Mouse (Mus musculus) forebrain, embryonic 11.5 days (tissue): ENCODE results near the gene Trpv5. TPM values are rescaled to one million over a fixed set of nuclear protein-coding genes. Genes with fewer than 3 reads are reported as not detected.

Experiments used
- ATAC-seq: fragments of 200-750 bp; cut with Nextera tagmentation; replicated peaks from 2 replicates; pipeline ENCODE4 v1.8.0; 2017; ENCODE audit warnings: moderate TSS enrichment; ENCODE audit not compliant: low FRiP score
- DNase-seq: peaks from one replicate; pipeline ENCODE4 v3.0.0-alpha.2; 2017; ENCODE audit warnings: low spot score
- H3K27ac ChIP-seq: fragments of 300-500 bp; sonication (generic); 2 replicates; pipeline ENCODE4 v1.5.1; 2014; ENCODE audit warnings: low read depth, low read length
- H3K27me3 ChIP-seq: fragments of 300-500 bp; sonication (generic); 2 replicates; pipeline ENCODE4 v1.6.1; 2014; ENCODE audit warnings: mild to moderate bottlenecking, low read length, mixed read lengths; ENCODE audit not compliant: control insufficient read depth, insufficient read depth
- H3K36me3 ChIP-seq: fragments of 300-500 bp; sonication (generic); 2 replicates; pipeline ENCODE4 v1.6.1; 2014; ENCODE audit warnings: mild to moderate bottlenecking, low read length, moderate library complexity, mixed read lengths; ENCODE audit not compliant: control insufficient read depth, insufficient read depth
- H3K4me1 ChIP-seq: fragments of 300-500 bp; sonication (generic); replicated peaks from 2 replicates; pipeline ENCODE4 v1.6.1; 2014; ENCODE audit warnings: low read length, mixed read lengths; ENCODE audit not compliant: control insufficient read depth, insufficient read depth
- H3K4me2 ChIP-seq: fragments of 300-500 bp; sonication (generic); 2 replicates; pipeline ENCODE4 v1.6.1; 2014; ENCODE audit warnings: low read depth, mild to moderate bottlenecking, low read length, moderate library complexity, mixed read lengths; ENCODE audit not compliant: severe bottlenecking
- H3K4me3 ChIP-seq: fragments of 300-500 bp; sonication (generic); 2 replicates; pipeline ENCODE4 v1.5.1; 2014; ENCODE audit warnings: low read depth, low read length
- H3K9ac ChIP-seq: fragments of 300-500 bp; sonication (generic); 2 replicates; pipeline ENCODE4 v1.6.1; 2014; ENCODE audit warnings: low read length
- H3K9me3 ChIP-seq: fragments of 300-500 bp; sonication (generic); 2 replicates; pipeline ENCODE4 v1.6.1; 2016; ENCODE audit warnings: low read length, mixed read lengths; ENCODE audit not compliant: control insufficient read depth
- WGBS: fragments of 180-500 bp; shearing (Covaris S2); extraction: QIAGEN DNeasy Blood & Tissue Kit; methylation state at CpG from one replicate; pipeline ENCODE4 v1.1.7; 2014; 5-methylcytosine and 5-hydroxymethylcytosine counted together
- polyA plus RNA-seq: library from polyadenylated mRNA; unstranded; fragments of >200 nt; fragmentation: Nextera tagmentation; extraction: Ambion mirVana; gene quantifications from 2 replicates; pipeline ENCODE4 v1.2.1, GENCODE M21; 2014

The Trpv5 gene
- polyA plus RNA-seq, 1 experiment from 2014 or later = not detected

DNA sequence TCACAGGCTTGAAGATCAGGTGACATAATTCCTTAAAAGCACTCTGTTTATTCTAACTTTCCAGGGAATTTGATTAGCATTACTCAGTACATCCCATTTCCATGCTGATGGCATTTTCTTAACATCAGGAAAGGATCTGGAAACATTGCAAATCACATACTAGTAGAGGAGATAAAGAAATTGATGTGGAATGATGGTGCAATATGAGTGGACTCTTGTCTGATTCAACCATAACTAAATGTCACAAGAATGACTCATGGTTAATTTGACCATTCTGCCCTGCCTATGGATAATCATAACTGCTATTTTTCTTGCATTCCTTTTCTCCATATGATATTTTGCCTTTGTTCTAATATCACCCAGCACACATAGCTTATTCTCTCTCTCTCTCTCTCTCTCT, 11.6 kb upstream of the Trpv5 start:
- H3K4me2 ChIP-seq = no peak overlapping the region
- no peaks in the 10 kb centered on the region for H3K4me1 ChIP-seq
- no peaks in the 10 kb centered on the region for H3K9me3 ChIP-seq
- no peak overlapping the region for H3K9ac ChIP-seq
- ATAC-seq (no peak), DNase-seq (no peak)
- H3K4me3 ChIP-seq = no peak overlapping the region
- no peaks in the 10 kb centered on the region for H3K36me3 ChIP-seq
- H3K27ac ChIP-seq = no peak overlapping the region
- no peaks in the 10 kb centered on the region for H3K27me3 ChIP-seq

DNA sequence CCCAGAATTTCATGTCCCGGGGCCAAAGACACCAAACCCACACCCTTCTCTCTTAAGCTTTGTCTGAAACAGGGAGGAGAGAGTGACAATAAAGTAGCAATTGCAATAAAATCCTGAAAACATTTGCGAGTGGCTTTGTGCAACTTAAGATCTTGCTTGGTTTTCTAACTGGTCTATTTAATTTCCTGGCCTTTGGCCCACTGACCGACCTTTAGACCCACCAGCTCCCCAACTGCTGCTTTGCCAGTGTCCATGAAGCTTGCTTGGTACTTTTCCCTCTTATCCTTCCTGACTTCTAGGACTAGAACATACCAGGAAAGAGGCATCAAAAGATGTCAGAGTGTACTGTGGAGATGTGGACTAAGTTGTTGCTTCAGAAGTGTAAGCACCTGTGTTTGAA, 5.0 kb upstream of the Trpv5 start:
- no peak overlapping the region for H3K9ac ChIP-seq
- ATAC-seq (no peak), DNase-seq (no peak)
- no peak overlapping the region for H3K27ac ChIP-seq
- no peak overlapping the region for H3K4me3 ChIP-seq
- no peaks in the 10 kb centered on the region for H3K27me3 ChIP-seq
- no peaks in the 10 kb centered on the region for H3K4me1 ChIP-seq
- H3K4me2 ChIP-seq = no peak overlapping the region
- 93% methylated on average over 3 of the region's 3 CpGs for WGBS
- no peaks in the 10 kb centered on the region for H3K9me3 ChIP-seq
- no peaks in the 10 kb centered on the region for H3K36me3 ChIP-seq

DNA sequence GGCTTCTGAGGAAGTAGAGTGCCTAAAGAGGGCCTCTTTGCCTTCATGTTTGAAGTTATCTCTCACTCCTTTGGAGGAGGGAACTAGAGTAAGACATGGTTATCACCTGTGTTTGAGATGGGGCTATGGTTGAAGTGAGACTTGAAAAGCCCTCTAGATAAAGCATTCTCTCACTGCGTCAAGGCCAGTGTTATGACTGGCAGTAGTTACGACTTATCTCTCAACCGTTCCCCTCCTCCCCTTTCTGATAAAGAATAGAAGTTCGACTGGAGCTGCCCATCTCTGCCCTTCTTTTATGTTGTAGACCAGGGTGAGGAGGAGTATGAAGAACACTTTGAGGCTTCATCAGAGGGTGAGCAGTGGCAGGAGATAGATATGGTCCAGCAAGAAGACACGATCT, 4.3 kb upstream of the Trpv5 start:
- DNase-seq = no peak
- no peak overlapping the region for H3K9ac ChIP-seq
- no peaks in the 10 kb centered on the region for H3K36me3 ChIP-seq
- no peak overlapping the region for H3K4me3 ChIP-seq
- H3K4me1 ChIP-seq = no peaks in the 10 kb centered on the region
- no peak overlapping the region for H3K4me2 ChIP-seq
- no peak for ATAC-seq
- H3K9me3 ChIP-seq = no peaks in the 10 kb centered on the region
- H3K27ac ChIP-seq = no peak overlapping the region
- 85% methylated on average over 5 of the region's 5 CpGs for WGBS
- H3K27me3 ChIP-seq = no peaks in the 10 kb centered on the region

DNA sequence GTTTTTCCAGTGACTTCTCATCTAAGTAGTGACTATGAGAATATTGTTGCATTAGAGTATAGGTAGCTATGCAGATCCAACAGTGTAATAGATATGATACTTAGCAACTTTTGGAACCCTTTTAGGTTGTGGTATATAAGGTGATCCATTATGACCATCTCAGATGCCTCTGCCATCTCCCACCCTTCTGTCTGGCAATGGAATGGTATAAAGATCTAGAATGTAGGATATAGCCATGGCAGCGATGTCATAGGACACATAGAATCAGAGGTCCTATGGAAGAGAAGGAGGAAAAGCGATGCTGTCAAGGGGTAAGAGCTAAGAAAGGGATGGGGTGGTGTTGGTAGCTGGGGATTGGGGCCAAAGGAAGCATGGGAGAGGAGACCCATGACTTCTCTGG, 3.6 kb upstream of the Trpv5 start, which contains the start of gene Llcfc1:
Llcfc1 (plus strand) TSS at position 301 of the 400 bp plus-strand sequence.
- no peak for DNase-seq
- ATAC-seq = no peak

DNA sequence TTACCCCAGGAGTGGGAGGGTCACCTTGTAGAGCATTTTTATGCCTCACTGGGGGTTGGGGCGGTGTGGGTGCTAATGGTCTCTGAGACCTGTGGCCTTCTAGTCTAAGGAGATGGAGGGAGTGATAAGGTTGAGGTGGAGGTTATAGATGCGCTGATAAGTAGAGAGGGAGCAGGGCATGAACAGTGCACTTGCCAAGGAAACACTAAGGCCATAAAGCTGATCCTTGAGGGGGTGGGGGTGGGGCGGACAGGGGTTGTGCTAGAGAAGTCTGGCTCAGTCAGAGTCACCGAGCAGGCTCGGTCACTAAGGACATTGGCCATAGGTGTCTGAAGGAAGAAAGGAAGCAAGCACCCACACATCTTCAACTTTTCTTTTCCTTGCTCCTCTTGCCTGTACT, 1.1 kb upstream of the Trpv5 start:
- DNase-seq (no peak), ATAC-seq (no peak)
- Histone ChIP-seq H3K9ac (no peak overlapping the region), H3K27me3 (no peaks in the 10 kb centered on the region), H3K27ac (no peak overlapping the region), H3K4me2 (no peak overlapping the region), H3K9me3 (no peaks in the 10 kb centered on the region), H3K4me3 (no peak overlapping the region), H3K4me1 (no peaks in the 10 kb centered on the region), H3K36me3 (no peaks in the 10 kb centered on the region)
- 83% methylated on average over 5 of the region's 5 CpGs for WGBS

More for the DNA sequence above, 3.6 kb upstream of the Trpv5 start, which contains the start of gene Llcfc1:
- no peak within 1 kb of the TSS for H3K27ac ChIP-seq
- H3K9ac ChIP-seq = no peak within 1 kb of the TSS
- no peak within 1 kb of the TSS for H3K4me2 ChIP-seq
- no peaks in the 10 kb centered on the region for H3K36me3 ChIP-seq
- no peaks in the 10 kb centered on the region for H3K4me1 ChIP-seq
- H3K4me3 ChIP-seq = no peak within 1 kb of the TSS
- no peaks in the 10 kb centered on the region for H3K27me3 ChIP-seq
- H3K9me3 ChIP-seq = no peaks in the 10 kb centered on the region
- 95% methylated on average over 2 of the region's 2 CpGs for WGBS

DNA sequence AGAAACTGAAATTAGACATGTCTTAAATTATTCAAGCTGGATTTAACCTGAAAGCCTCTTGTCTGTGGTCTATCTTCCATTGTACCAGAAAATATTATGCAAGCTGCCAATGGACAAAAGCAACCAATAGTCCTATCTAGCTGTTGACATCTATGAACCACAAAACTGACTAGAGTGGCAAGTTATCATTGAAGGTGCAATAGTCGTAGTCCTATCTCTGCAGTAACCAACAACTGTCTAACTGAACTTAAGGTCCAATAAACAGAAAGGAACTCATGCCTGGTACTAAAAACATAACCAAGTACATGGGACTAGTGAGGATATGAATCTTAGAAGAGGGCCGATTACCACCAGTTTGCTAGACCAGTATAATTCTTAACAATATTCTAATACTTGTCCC, 4.0 kb downstream of the Trpv5 start:
- 87% methylated on average over 2 of the region's 2 CpGs for WGBS
- Histone ChIP-seq H3K9ac (no peak overlapping the region), H3K27ac (no peak overlapping the region), H3K4me1 (no peaks in the 10 kb centered on the region), H3K4me3 (no peak overlapping the region), H3K4me2 (no peak overlapping the region), H3K9me3 (no peaks in the 10 kb centered on the region), H3K36me3 (no peaks in the 10 kb centered on the region), H3K27me3 (no peaks in the 10 kb centered on the region)
- ATAC-seq = no peak
- no peak for DNase-seq

DNA sequence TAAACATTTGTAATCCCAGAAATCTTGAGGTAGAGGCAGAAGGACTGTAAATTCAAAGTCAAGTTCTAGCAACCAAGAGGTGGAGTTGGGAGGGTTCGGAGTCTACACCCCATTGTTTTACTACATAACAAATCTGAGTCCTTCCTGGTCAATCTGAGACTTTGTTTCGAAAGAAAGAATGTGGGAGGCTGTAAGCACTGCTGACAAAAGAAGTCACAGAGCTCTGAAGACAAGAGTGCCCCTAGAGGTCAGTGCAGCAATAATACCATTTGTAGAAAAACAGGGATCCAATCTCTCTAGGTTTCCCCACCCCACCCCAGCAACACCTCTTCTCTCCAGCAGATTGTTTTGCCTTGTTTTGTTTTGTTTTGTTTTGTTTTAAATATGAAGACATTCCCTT, 18.2 kb downstream of the Trpv5 start:
- H3K9ac ChIP-seq = no peak overlapping the region
- H3K4me3 ChIP-seq = no peak overlapping the region
- H3K36me3 ChIP-seq = no peaks in the 10 kb centered on the region
- WGBS = 39% methylated on average over 2 of the region's 2 CpGs
- H3K9me3 ChIP-seq = no peaks in the 10 kb centered on the region
- no peak overlapping the region for H3K4me2 ChIP-seq
- H3K27ac ChIP-seq = no peak overlapping the region
- DNase-seq (no peak), ATAC-seq (0 out of 2 replicates have a peak, but pooled peaks have one; percentile 21)
- H3K4me1 ChIP-seq = no peaks in the 10 kb centered on the region
- H3K27me3 ChIP-seq = no peaks in the 10 kb centered on the region

DNA sequence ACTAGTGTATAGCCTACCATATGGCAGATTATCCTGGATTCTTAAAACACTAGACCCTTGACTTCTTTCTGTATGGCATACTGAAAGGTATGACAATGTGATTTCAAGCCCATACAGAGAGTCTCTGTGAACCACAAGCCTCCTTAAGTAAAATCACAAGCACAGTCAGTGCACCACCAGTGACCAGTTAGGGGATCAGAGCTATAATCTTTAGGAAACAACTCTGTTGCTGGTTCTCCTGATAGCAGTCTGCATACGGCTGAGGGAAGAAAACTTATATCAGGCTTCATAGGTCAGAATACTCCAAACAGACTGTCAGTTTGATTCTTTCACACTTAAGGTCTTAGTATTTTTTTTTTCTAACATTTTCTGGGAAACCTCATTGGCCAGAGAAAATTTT, 22.1 kb downstream of the Trpv5 start:
- Histone ChIP-seq H3K4me2 (no peak overlapping the region), H3K36me3 (no peaks in the 10 kb centered on the region), H3K9me3 (no peaks in the 10 kb centered on the region), H3K4me1 (no peaks in the 10 kb centered on the region), H3K27ac (no peak overlapping the region), H3K9ac (no peak overlapping the region), H3K4me3 (no peak overlapping the region), H3K27me3 (no peaks in the 10 kb centered on the region)
- no peak for ATAC-seq
- WGBS = 81% methylated on average over 1 of the region's 1 CpGs
- no peak for DNase-seq

DNA sequence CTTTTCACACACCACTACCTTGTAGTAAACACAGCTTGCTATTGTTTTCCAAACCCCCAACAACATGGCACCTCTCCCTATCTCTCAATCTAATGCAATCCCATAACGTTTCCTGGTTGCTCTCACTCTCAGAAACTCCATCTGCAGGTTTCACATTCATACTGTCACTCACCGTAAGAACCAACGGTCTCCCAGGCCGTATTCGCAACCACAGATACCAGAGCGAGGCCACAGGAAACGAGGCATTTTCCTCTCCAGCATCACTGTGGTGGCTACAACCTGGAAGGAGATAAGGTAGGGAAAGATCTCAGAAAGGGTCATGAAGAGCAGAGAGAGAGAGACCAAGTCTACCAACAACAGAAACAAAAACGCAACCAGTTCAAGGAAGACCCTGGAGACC, 25.9 kb downstream of the Trpv5 start:
- no peak for DNase-seq
- 86% methylated on average over 8 of the region's 8 CpGs for WGBS
- Histone ChIP-seq H3K4me2 (no peak overlapping the region), H3K9ac (no peak overlapping the region), H3K9me3 (no peaks in the 10 kb centered on the region), H3K27ac (no peak overlapping the region), H3K36me3 (no peaks in the 10 kb centered on the region), H3K4me3 (no peak overlapping the region), H3K27me3 (no peaks in the 10 kb centered on the region), H3K4me1 (no peaks in the 10 kb centered on the region)
- ATAC-seq = no peak
